Mouse (Mus musculus) CH12.LX (cell line): ENCODE results near the gene Kcnab3. TPM values are rescaled to one million over a fixed set of nuclear protein-coding genes. Genes with fewer than 3 reads are reported as not detected.

Source experiments
- DNase-seq: peaks from one replicate; pipeline ENCODE4 v3.0.0-alpha.2; 2013; ENCODE audit errors: extremely low read depth
- H3K27ac ChIP-seq: 2 replicates; pipeline ENCODE4 v1.5.1; 2012; ENCODE audit warnings: low read depth, mild to moderate bottlenecking, control low read depth, moderate library complexity; ENCODE audit not compliant: insufficient read depth
- H3K27me3 ChIP-seq: replicated peaks from 2 replicates; pipeline ENCODE3; 2012; ENCODE audit warnings: inconsistent platforms
- H3K36me3 ChIP-seq, 2 experiments: replicated peaks in 1 of 2; 2 replicates each; pipeline versions ENCODE3 to v1.6.1; 2012; ENCODE audit warnings: inconsistent platforms in 1 of 2, low read length in 1 of 2, mild to moderate bottlenecking in 1 of 2, mixed read lengths in 1 of 2, moderate library complexity in 1 of 2; ENCODE audit not compliant: control insufficient read depth in 1 of 2, insufficient read depth in 1 of 2
- H3K4me1 ChIP-seq, 2 experiments: 2 replicates each; pipeline ENCODE4 v1.6.1; 2012; ENCODE audit warnings: inconsistent platforms in 1 of 2, moderate library complexity in 1 of 2; ENCODE audit not compliant: insufficient read depth in 2 of 2, control insufficient read depth in 1 of 2
- H3K4me2 ChIP-seq: 2 replicates; pipeline ENCODE4 v1.6.1; 2012; ENCODE audit warnings: low read depth, mild to moderate bottlenecking, control low read depth; ENCODE audit not compliant: poor library complexity, insufficient read depth, severe bottlenecking
- H3K4me3 ChIP-seq, 3 experiments: fragments of 150-350 bp in 1 of 3; sonication (generic) in 1 of 3; replicated peaks in 1 of 3; 2 replicates each; pipeline versions ENCODE3 to v1.5.1; 2011 to 2012; ENCODE audit warnings: low read depth in 2 of 3, low read length in 2 of 3, mild to moderate bottlenecking in 2 of 3, moderate library complexity in 2 of 3, control low read depth in 1 of 3, improper control_type of control experiment in 1 of 3, inconsistent platforms in 1 of 3, mixed read lengths in 1 of 3; ENCODE audit not compliant: poor library complexity in 1 of 3
- H3K79me2 ChIP-seq: replicated peaks from 2 replicates; pipeline ENCODE4 v1.6.1; 2012; ENCODE audit warnings: mild to moderate bottlenecking, moderate library complexity; ENCODE audit not compliant: control insufficient read depth, poor library complexity, insufficient read depth, severe bottlenecking; ENCODE audit errors: extremely low read depth
- H3K9ac ChIP-seq: 2 replicates; pipeline ENCODE4 v1.6.1; 2012; ENCODE audit warnings: low read depth, mild to moderate bottlenecking, control low read depth, moderate library complexity; ENCODE audit not compliant: insufficient read depth
- H3K9me3 ChIP-seq: replicated peaks from 2 replicates; pipeline ENCODE3; 2012; ENCODE audit warnings: low read length, inconsistent platforms, mixed read lengths
- E2F4 ChIP-seq: IDR thresholded peaks from 2 replicates; pipeline ENCODE4 v1.6.1; 2011; ENCODE audit warnings: low read depth, low read length, improper control_type of control experiment; ENCODE audit not compliant: insufficient replicate concordance
- ELF1 ChIP-seq: IDR thresholded peaks from 2 replicates; pipeline ENCODE4 v1.6.1; 2014; ENCODE audit warnings: low read depth, mild to moderate bottlenecking, inconsistent platforms, low read length, improper control_type of control experiment
- GABPA ChIP-seq: IDR thresholded peaks from 2 replicates; pipeline ENCODE4 v1.6.1; 2012; ENCODE audit warnings: low read depth, low read length, improper control_type of control experiment, inconsistent platforms; ENCODE audit not compliant: insufficient replicate concordance
- JUN ChIP-seq: IDR thresholded peaks from 2 replicates; pipeline ENCODE4 v1.6.1; 2011; ENCODE audit warnings: low read depth, mild to moderate bottlenecking, low read length, improper control_type of control experiment, moderate library complexity; ENCODE audit not compliant: insufficient read depth
- KAT2A ChIP-seq: IDR thresholded peaks from 2 replicates; pipeline ENCODE4 v1.6.1; 2012; ENCODE audit warnings: low read length, improper control_type of control experiment, inconsistent platforms; ENCODE audit not compliant: insufficient replicate concordance
- MAX ChIP-seq: IDR thresholded peaks from 2 replicates; pipeline ENCODE4 v1.6.1; 2011; ENCODE audit warnings: low read length, improper control_type of control experiment
- MAZ ChIP-seq: IDR thresholded peaks from 2 replicates; pipeline ENCODE4 v1.6.1; 2012; ENCODE audit warnings: low read depth, mild to moderate bottlenecking, inconsistent platforms, low read length, improper control_type of control experiment, moderate library complexity
- MXI1 ChIP-seq: IDR thresholded peaks from 2 replicates; pipeline ENCODE4 v1.6.1; 2011; ENCODE audit warnings: mild to moderate bottlenecking, low read depth, low read length, improper control_type of control experiment
- NELFE ChIP-seq: IDR thresholded peaks from 2 replicates; pipeline ENCODE4 v1.6.1; 2011; ENCODE audit warnings: low read depth, low read length, improper control_type of control experiment
- PAX5 ChIP-seq: IDR thresholded peaks from 2 replicates; pipeline ENCODE4 v1.6.1; 2012; ENCODE audit warnings: low read length, inconsistent platforms, mixed read lengths
- SMC3 ChIP-seq: IDR thresholded peaks from 2 replicates; pipeline ENCODE4 v1.6.1; 2011; ENCODE audit warnings: low read depth, low read length, improper control_type of control experiment
- TCF12 ChIP-seq: IDR thresholded peaks from 2 replicates; pipeline ENCODE4 v1.6.1; 2014; ENCODE audit warnings: low read depth, mild to moderate bottlenecking, inconsistent platforms, low read length, improper control_type of control experiment
- USF1 ChIP-seq: IDR thresholded peaks from 2 replicates; pipeline ENCODE4 v1.6.1; 2014; ENCODE audit warnings: low read depth, mild to moderate bottlenecking, inconsistent platforms, low read length, improper control_type of control experiment
- ZC3H11A ChIP-seq: IDR thresholded peaks from 2 replicates; pipeline ENCODE4 v1.6.1; 2012; ENCODE audit warnings: low read depth, mild to moderate bottlenecking, inconsistent platforms, low read length, improper control_type of control experiment
- ZKSCAN1 ChIP-seq: IDR thresholded peaks from 2 replicates; pipeline ENCODE4 v1.6.1; 2012; ENCODE audit warnings: low read depth, inconsistent platforms, low read length, improper control_type of control experiment, borderline replicate concordance
- ZNF384 ChIP-seq: IDR thresholded peaks from 2 replicates; pipeline ENCODE4 v1.6.1; 2012; ENCODE audit warnings: low read depth, low read length, improper control_type of control experiment, inconsistent platforms
- dilution Hi-C: fragments of 300-500 bp; cut with MboI; formaldehyde crosslinking; loops from 2 replicates; pipeline ENCODE4 v1.14.3; 2020; ENCODE audit warnings: low sequenced_read_pairs; ENCODE audit not compliant: extremely low pct_unique_long_range_greater_than_20kb, extremely low pct_ligation_motif_present
- in situ Hi-C: fragments of 300-500 bp; cut with MboI; formaldehyde crosslinking; loops from 3 replicates; pipeline ENCODE4 v1.14.3; 2019; ENCODE audit warnings: low sequenced_read_pairs, low pct_ligation_motif_present, low pct_unique_long_range_greater_than_20kb, mixed read lengths
- polyA plus RNA-seq: library from polyadenylated mRNA; unstranded; fragments of >175 nt; gene quantifications from 2 replicates; pipeline ENCODE4 v1.2.1, GENCODE M21; 2012; ENCODE audit warnings: low read depth; ENCODE audit not compliant: insufficient read length
- total RNA-seq, 2 experiments: library from RNA; depleted of rRNA; stranded (reverse); fragments of 300-350 nt in 1 of 2; fragments of >200 nt in 1 of 2; gene quantifications; 2 replicates each; pipeline ENCODE4 v1.2.3; 2012 to 2014

The Kcnab3 gene
- total and polyA plus RNA-seq, 3 experiments, result 0.39 to 1.1 TPM; not detected in 1

DNA sequence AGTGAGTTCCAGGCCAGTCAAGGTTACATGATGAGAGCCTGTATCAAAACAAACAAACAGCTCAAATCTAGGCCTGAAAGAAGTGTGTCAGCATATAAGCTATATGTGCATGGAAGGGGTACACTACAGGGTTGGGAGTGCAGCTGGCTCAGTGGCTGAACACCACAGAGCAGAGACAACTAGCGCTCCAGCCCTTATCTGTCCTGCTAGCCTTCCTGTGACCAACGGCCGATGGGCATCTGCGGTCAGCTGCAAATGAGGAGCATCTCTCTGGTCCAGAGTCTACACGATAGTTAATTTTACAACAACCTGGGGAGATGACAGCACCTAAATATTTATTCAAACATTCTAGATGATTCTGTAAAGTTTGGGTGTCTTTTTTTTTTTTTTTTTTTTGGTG lies 34.9 kb upstream of the Kcnab3 start:
- TF ChIP-seq USF1 (no peak), MXI1 (no peak), JUN (no peak)
- in situ Hi-C loops, result no loop called here
- H3K4me2 ChIP-seq, result no peak overlapping the region

DNA sequence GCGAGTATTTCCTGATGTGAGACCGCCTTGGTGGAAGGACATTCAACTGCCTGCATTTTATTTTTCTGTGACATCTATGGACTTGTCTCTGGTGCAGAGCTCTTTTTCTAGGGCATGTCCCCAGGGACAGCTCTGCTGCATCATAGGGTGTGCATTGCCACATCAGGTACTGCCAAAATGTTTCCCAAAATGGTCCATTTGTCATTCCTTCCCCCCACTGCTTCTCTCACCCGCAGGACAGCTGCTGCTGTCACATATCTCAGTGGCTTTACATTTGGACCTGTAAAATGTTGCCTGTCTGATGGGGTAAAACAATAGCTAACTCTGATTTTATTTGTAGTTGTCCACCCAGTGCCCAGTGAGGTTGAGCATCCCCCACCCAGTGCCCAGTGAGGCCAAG lies 30.8 kb upstream of the Kcnab3 start:
- in situ Hi-C loops, result no loop called here
- no peak for DNase-seq
- Histone ChIP-seq H3K27me3 (no peaks in the 10 kb centered on the region), H3K36me3 (peaks cover 12 to 45% of the 10 kb centered on the region in 2 experiments), H3K4me3 (no peak overlapping the region), H3K79me2 (no peaks in the 10 kb centered on the region), H3K27ac (no peak overlapping the region), H3K4me1 (no peaks in the 10 kb centered on the region), H3K4me2 (no peak overlapping the region), H3K9ac (no peak overlapping the region), H3K9me3 (no peaks in the 10 kb centered on the region)
- TF ChIP-seq ZC3H11A (no peak), TCF12 (no peak), PAX5 (no peak), ELF1 (no peak), MAZ (no peak), SMC3 (no peak), KAT2A (no peak), NELFE (no peak), GABPA (no peak), MAX (no peak), ZNF384 (no peak), ZKSCAN1 (no peak), E2F4 (no peak)
- dilution Hi-C loops, result no loop called here

More for the DNA sequence above, 34.9 kb upstream of the Kcnab3 start:
- dilution Hi-C loops, result no loop called here
- Histone ChIP-seq H3K36me3 (peaks cover 0 to 12% of the 10 kb centered on the region in 2 experiments), H3K27ac (no peak overlapping the region), H3K9ac (no peak overlapping the region), H3K79me2 (no peaks in the 10 kb centered on the region), H3K9me3 (peaks cover 9% of the 10 kb centered on the region), H3K27me3 (no peaks in the 10 kb centered on the region), H3K4me1 (no peaks in the 10 kb centered on the region), H3K4me3 (no peak overlapping the region)
- DNase-seq, result no peak
